Mouse (Mus musculus) adrenal gland (tissue): Measurements from ENCODE around the gene Fam221b.

Source experiments
- intact Hi-C: fragments of 180-260 bp; cut with DNase I; formaldehyde crosslinking; loops from one replicate; pipeline ENCODE4 v1.15.1; 2025
- long read RNA-seq, 2 experiments: library from polyadenylated mRNA; unstranded; transcript quantifications; one replicate each; pipeline ENCODE4 v2.0.0; 2020; ENCODE audit warnings: borderline replicate concordance in 1 of 2; ENCODE audit not compliant: insufficient replicate concordance in 1 of 2

Fam221b gene
- long read RNA-seq, experiment 1 = 0 reads
- long read RNA-seq, experiment 2 = 0 reads

- intact Hi-C loops = loop anchor here (5.0 kb wide), 1 partner anchor 37 kb away; the partner anchor contains the start of gene Npr2
Measured at GRCm38 (mm10) chr4:43668782-43669427, at the start of gene Fam221b, which contains the start of gene Tmem8b. TSS of gene Fam221b (minus strand) at chr4:43669145. TSS of gene Tmem8b (plus strand) at chr4:43668971.

GRCm38 (mm10) chr4:43713652-43714219 lies 44.8 kb upstream of the Fam221b start:
- intact Hi-C loops = loop anchor here (5.0 kb wide), 1 partner anchor 281 kb away; no protein-coding TSS in a partner anchor

- intact Hi-C loops = loop anchor here (1.0 to 5.0 kb wide), 3 partner anchors 39 to 280 kb away; no protein-coding TSS in a partner anchor
Measured at GRCm38 (mm10) chr4:43711821-43712220, 42.9 kb upstream of the Fam221b start.

- intact Hi-C loops = loop anchor here (2.0 to 5.0 kb wide), 2 partner anchors 37 to 278 kb away; no protein-coding TSS in a partner anchor
Measured at GRCm38 (mm10) chr4:43709869-43710268, 40.9 kb upstream of the Fam221b start, which contains the start of gene Olfr71. TSS of gene Olfr71 (minus strand) at chr4:43710255.

- intact Hi-C loops = no loop called here
Measured at GRCm38 (mm10) chr4:43705991-43706390, 37.0 kb upstream of the Fam221b start.

GRCm38 (mm10) chr4:43703851-43704250 lies 34.9 kb upstream of the Fam221b start:
- intact Hi-C loops = no loop called here

GRCm38 (mm10) chr4:43703439-43703838 lies 34.5 kb upstream of the Fam221b start:
- intact Hi-C loops = no loop called here

DNA sequence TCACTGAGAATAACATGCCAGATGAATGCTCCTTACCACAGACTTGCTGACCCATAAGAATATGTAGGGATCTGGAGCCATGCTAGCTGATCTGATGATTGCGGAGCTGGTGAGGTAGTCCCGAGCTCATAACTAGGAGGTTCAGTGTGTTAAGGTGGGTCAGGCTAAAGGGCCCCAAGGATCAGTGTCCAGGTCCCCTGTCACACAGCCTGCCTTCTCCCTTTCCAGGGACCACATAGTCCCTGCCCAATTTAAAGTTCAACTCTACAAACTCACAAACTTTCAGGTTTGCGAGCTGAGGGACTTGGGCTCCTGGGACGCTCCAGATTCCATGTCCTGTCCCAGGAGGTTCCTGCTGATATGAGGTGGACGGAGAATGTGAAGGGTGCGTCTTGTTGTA lies 31.8 kb upstream of the Fam221b start, which contains the start of gene Olfr70:
Gene Olfr70 (minus strand): TSS at position 101 of the 400 bp plus-strand sequence.
- intact Hi-C loops = no loop called here

- intact Hi-C loops = no loop called here
Measured at GRCm38 (mm10) chr4:43696561-43696960, 27.6 kb upstream of the Fam221b start.

DNA sequence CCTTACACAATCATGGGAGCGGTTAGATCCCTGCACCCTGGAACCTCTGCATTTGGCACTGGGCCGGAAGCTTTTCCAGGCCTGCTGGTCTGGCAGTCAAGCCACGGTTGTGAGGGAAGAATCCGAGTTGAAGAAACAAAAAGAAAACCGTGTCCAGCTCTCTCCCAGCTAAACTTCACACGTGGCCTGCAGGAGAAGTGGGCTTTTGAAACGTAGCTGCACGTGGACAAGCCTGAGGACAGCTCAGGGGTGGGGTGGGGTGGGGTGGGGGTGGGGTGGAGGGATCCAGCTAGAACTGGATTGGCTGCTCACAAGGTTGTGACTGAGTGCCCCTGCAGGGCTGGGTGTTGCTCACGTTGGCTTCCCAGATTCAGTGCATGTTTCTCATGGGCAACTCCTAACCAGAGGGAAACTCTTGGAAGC lies 26.3 kb upstream of the Fam221b start:
- intact Hi-C loops = no loop called here

DNA sequence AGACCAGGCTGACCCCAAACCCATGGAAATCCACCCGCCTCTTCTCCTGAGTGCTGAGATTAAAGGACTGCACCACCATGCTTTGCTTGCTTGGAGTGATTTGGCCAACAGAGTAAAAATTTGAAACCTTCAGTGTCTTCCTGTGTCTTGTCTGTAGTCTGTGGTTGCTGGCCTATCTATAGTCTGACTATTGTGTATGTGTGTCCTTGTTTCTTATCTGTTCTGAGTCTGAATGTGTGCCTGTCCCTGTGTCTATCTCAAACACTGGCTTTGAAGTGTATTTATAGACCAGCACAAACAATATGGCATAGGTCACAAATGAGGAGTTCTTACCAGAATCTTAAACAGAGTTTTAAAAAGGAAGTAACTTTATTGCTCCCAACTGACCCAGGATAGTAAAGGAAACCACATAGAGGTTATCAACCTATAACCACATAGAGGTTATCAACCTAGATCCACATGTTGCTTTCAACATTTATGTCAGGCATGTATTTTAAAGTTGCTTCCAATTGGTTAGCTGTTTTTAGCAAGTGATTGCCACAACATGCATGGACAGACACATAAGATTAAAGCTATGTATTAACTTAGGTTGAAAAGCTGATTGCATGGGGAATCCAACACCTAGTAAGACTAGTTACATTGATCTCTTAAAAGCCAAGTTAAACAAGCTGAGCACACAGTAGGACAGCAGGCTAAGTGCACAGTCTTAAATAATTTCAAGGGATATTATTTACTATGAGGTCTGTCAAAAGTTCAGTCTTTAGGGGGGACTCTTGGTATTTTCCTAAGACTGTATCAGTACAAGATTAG lies 25.7 kb upstream of the Fam221b start:
- intact Hi-C loops = no loop called here

DNA sequence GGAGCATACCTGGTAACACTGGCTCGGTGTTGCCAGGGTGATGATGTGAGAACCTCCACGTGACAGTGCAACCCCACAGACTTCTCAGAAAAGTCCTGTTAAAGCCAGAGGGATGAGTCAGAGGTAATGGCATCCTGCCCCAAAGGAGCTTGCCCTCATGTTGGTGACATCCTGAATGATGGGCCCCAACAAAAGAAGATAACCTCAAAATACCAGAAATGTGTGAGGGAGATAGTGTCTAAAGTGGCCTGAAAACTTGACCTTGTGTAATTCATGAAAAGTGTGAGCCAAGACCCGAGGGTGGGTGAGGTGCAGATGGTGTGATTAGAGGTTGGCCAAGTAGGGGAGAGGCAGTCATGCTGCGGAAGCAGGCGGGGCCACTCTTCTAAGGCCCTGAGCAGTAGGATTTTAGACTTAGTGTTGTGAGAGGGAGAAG lies 24.9 kb upstream of the Fam221b start:
- intact Hi-C loops = no loop called here

DNA sequence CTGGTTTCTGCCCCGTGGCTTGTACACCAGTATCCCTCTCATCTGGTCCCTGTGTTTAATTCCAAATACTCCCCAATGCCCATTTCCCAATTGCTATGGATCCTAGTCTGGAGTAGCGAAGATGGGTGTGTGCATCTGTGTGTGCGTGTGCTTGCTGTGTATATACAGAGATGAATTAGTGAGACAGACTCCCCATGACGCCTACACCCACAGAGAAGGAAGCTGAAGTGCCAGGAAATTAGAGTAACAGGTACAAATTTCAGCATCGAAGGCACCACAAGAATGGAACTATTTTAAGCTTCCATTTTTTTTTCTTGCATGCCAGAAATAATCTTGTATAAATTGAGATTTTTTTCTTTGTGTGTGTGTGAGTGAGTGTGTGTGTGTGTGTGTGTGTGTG lies 22.1 kb upstream of the Fam221b start:
- intact Hi-C loops = no loop called here

DNA sequence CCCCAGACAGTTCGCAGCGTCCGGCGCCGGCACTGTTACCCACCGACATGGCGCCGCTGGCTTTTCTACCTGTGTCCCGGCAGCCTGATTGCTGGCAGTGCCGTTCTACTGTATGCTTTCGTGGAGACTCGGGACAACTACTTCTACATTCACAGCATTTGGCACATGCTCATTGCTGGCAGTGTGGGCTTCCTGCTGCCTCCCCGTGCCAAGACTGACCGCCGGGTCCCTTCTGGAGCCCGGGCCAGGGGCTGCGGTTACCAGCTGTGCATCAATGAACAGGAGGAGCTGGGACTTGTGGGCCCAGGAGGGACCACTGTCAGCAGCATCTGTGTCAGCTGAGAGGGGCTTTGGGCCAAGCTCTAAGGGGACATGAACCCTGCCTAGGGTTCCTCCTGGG lies 21.1 kb upstream of the Fam221b start:
- intact Hi-C loops = no loop called here

DNA sequence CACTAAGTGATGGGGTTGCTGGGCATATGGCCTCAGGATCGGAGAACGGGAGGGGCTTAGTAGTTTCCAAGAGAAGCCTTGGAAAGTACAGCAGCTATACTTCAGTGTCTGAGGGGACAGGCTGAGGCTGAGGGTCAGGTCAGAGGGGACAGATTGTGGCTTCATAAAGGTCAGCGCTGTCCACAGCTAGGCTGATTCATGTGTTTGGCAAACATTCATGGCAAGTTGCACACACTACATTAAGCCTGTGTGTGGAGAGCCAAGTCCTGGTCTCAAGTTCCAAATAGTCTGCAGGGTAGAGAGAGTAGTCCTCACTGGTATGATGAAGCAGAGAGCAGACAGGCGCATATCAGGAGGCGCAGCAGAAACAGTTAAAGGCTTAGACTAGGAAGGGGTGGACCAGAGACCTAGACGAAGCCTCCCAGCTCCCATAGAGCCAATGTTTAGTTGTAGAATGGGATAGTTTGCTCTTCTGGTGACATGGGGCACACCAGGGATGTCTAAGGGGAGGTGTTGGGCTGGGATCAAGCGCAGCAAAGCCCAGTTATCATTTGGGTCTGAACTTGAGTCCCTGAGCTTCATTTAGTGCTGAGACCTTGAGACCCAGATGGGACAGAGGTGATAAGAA lies 10.6 kb upstream of the Fam221b start:
- intact Hi-C loops = no loop called here

DNA sequence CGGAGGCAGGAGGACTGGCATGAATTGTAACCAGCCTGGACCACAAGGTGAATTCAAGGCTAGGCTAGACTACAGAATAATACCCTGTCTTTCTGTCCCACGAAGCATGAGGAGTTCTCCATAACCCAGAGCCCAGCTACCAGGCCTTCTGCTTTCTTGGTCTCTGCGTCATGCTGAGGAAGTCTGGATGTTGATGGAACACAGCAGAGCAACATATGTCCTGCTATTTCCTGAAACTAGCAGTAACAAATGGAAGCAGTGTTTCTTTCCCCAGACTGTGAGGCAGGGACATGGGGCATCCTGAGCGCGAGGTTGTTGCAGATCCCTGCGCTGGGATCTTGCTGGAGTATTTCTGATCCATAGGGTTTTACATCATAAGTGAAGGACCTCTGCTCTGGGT lies 9.6 kb upstream of the Fam221b start:
- intact Hi-C loops = no loop called here

DNA sequence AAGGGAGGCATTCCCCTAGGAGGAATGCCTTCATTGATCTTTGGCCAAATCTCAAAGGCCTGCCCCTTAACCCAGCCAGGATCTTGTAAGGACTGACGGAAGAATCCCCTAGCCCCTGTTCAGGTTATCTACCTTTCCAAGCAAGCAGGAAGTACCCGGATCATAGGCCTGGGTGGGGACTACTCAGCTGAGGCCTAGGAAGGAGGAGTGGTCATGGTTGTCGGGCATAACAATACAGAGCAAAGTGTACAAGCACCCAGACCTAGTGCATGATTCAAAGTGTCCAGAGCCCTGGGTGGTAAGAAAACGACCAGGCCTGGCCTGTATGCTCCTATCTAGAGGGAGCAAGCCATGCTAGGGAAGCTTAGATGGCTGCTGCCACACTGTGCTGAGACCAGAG lies 6.7 kb upstream of the Fam221b start:
- intact Hi-C loops = no loop called here

DNA sequence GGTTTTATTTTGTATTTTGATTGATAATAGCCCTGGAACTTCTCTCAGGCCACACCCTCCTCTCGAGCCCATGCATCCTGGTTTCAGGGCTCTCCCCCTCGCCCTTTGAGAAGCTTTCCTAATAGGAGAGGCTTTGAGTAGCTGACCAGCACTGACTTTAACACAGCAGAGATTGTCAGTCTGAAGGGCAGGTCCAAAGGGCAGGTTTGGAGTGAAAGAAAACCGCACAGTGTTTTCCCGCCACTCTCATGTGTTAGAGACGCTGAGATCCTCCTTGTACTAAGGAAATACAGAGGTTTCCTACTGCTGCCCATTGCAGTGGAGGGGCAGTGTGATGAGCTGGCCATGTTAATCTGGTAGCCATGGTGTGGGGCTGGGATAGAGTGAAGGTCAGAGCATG lies 6.0 kb upstream of the Fam221b start:
- intact Hi-C loops = no loop called here

DNA sequence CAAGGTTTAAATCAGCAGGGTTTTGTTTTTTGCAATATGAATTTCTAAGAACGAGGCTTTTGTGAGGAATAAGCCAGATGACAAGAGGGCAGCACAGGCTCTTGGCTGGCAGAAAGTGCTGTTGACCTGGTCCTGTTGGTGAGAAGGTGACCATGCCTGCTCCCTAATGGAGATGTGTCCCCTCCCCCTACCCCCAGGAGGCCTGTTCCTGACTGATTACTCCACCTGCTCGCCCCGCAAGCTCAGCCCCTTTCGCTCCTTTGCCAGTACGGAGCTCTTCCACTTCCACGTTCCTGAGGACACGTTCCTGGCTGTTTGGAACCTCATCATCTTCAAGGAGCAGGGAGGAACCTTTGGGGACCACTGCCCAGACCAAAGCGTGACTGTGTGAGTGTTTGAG lies 4.8 kb upstream of the Fam221b start:
- intact Hi-C loops = loop anchor here (2.0 kb wide), 1 partner anchor 37 kb away; the partner anchor contains the start of gene Olfr71

GRCm38 (mm10) chr4:43672070-43672469 lies 3.1 kb upstream of the Fam221b start:
- intact Hi-C loops = loop anchor here (2.0 kb wide), 1 partner anchor 39 kb away; the partner anchor contains the start of gene Olfr71

GRCm38 (mm10) chr4:43669428-43669794 lies 466 bp upstream of the Fam221b start:
- intact Hi-C loops = loop anchor here (5.0 kb wide), 1 partner anchor 37 kb away; the partner anchor contains the start of gene Npr2
